Mouse (Mus musculus): ENCODE measurements around the gene Itsn1.
A peak's percentile ranks its signal among the peaks of the same experiment; 100 is the strongest.

Gene Itsn1

DNA sequence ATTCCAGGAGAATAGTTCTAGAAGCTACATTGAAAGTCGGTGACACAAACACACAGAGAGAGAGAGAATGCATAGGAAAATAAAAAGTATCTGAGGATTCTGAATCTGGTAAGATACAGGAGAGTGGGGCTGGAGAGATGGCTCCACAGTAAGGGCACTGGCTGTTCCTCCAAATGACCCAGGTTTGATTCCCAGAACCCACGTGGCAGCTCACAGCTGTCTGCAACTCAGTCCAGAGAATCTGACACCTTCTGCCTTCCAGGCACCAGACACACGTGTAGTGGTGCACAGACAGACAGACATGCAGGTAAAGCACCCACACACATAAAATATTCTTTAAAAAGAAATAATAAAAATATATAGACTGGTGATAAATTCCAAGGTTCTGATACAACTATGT, 144.6 kb downstream of the Itsn1 start:
- DNase-seq (ENCODE audit: low read depth), result no peak

DNA sequence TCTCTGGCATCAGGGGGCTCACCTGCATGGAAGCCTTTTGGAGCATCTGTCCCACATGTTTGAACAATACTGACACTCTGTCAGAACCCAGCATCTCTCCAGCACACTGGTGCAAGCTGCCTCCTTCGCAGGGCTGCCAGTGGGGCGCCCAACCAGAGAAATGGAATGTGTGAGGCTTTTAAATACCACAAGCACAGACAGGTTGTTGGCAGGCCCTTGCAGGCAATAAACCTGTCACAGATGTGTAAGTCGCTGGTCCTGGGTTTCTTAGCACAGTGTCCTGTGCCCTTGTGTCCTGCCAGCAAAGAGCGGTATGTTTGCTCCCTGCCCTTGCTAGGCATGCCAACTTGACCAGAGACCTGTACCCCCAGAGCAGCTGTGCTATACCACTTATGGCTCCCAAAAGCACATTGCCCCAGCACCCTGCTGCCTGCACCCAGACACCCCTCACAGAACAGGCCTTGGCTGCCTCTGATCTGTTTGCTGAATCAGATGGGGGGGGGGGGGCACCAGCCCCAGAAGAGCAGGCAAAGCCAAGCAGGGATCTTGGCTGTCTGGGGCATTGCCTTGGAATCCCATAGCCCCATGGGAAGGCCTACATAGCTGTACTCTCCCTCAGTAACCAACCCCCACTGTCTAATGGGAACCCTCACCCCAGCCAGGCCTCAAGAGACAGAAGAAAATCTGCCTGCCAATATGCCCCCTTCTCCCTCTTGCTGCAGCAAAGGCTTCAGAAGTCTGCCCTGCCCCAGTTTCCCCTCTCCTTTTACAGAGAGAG, 146.7 kb downstream of the Itsn1 start:
- no peak for DNase-seq (ENCODE audit: low read depth)

DNA sequence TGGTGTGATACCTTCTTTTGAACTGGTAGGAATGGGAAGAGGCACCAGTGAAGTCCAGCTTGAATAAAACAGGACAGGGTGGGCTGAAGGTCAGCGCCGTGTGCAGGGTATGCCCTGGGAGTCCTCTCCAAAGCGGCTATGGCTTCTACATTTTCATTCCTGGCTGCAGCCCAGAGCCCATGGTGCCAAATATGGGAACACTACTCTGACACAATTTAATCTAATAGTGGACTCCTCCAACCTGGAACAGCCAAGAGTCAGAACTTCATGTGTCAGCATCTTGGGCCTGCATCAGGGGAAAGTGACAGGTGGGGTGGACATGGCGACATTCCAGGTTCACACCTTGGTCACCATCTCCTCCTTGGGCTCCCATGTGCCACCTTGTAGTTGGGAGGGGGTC, 147.4 kb downstream of the Itsn1 start:
- DNase-seq (ENCODE audit: low read depth), result no peak

DNA sequence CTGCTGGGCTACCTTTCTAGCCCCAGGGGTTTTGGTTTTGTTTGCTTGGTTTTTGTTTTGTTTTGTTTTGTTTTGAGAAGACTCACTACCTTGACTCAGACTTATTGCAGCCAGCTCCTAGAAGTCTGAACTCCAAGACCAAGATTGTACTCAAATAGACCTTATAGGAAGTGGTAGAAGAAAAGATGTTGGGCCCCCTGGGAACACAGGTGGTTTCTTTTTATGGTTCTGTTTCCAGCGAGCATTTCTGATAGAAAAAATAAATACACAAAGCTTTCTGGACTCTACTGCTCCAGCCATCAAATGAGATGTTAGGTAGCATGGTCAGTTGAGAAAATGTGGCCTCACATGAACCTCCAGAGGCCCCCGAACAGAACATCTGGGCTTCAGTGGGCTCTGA, 150.0 kb downstream of the Itsn1 start:
- DNase-seq (ENCODE audit: low read depth), result no peak

DNA sequence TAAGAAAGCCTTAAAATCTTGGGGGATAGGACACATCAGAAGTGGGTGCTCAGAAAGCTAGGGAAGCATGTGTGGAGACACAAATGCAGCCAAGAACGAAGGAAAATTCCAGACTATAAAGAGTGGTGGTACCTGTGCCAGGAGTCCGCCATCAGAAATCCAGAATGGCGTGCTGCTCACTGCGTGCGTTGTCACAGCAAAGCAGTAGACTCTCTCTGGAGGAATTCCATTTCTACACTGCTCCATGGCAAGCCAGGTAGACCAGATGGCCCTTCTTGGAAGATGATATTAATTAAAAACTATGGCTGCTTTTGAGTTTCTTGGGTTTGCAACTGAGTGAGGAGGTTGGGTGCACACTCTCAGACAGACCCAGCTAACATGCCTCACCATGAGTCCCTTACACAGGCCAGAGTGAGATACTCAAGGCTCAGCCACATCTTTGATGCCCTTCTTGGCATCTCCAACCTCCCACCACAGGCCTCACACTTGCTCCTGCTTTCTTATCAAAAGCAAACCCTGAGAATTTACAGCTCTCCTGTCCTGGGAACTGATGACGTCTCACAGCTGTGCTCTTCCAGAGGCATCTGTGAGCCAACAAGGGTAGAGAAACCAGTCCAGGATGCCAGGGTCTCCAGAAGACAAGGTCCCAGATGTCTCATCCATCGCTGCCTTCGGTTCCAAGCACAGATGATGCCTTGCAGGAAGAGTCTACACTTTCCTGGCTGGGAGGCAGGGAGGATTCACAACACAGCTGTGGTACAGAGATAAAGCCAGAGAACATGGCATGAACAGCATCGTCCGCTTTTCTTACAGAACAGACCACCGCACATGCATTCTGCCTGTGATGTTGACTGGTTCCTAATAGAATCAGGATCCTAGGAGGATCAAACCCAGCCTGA, 152.0 kb downstream of the Itsn1 start:
- no peak for DNase-seq (ENCODE audit: low read depth)

DNA sequence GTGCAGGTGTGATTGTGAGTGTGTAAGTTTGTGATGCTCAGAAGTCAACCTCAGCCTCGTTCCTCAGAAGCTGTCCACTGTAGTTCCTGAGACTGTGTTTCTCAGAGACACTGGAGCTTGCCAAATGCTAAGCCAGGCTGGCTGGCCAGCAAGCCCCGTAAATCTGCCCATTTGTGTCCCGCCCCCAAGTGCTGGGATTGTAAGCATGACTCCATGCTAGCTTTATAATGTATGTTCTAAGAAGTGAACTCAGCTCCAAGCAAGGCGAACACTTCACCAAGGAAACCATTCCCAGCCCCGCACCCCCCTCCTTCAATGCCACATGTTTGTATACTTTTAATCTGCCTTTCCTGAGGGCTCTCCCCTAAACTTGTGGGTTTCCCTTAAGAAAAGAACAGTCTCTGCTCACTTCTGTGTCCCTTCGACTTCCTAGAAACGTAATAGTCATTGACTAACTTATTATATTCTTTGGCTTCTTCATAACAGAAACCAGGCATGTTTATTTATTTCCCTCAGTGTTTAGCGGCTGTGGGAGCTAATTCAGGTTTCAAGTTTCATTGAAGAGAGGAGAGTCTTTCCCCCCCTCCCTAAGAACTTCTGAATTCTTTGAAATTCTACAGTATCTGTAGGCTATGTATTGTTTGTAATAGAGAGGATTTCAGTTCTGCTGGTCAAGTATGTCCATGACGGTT, 153.2 kb downstream of the Itsn1 start:
- no peak for DNase-seq (ENCODE audit: low read depth)

DNA sequence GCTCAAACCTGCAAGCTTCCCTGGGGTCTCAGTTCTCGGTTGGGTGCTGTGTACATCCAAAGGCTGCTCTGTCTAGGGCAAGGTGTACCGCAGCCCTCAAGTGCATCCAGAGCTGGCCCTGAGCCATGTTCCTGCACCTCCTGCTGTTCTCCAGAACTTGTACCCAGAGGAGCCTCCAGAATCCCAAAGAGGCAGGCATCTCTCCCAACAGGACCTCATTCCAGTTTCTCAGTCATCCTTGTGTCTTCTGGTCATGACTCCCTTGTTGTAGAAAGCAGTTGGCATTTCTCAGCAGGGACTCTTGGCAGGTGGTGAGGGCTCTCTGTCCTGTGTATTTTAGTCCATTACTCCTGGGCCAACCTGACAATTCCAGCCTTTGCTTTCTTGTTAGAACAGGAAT, 154.6 kb downstream of the Itsn1 start:
- DNase-seq (ENCODE audit: low read depth), result no peak

DNA sequence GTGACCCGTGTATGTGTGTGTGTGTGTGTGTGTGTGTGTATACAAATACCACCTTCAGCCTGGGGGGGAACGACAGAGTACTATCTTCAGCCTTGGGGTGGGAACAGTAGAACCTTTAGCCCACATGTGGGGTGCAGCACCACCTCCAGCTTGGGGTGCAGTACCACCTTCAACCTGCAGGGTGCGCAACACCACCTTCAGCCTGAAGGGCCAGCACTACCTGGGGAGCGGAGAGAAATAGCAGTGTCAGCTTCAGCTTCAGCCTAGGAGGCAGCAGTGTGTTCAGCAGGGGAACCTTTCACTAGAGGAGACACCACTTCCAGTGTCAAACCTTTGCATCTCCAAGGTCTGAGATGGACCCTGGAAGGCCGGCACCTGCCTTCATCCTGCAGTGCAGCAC, 155.1 kb downstream of the Itsn1 start:
- DNase-seq (ENCODE audit: low read depth), result peak; percentile 40

DNA sequence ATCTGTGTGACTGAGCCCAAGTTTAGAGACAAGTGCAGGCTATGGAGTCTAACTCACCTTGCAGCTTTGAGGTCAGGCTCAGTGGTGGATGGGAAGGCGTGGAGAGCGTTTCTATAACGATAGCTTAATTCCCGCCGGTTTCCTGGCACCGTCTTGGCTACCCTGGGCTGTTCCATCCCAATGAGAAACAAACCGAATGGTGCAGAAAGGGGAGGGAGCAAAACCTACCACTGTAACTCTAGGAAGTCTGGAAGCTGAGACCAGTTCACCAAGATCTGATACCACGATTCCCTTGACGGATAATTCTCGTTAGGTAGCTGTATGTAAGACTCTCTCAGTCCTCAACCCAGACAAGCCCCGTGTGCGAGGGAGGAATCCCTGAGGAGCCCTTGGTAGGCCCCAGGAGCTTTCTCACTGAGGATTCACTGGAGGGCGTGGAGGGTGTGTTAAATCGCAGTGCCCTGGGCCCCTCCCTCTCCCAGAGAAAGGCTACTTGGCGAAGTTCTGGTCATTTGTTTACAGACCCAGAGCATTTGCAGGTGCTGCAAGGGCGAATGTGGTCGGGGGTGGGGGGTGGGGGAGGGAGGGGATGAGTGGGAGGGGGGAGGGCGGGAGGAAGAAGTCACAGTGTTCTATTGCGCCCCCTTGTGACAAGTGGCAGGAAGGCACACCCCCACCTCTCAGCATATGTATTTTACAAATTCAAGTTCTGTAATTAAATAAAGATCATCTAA, 156.5 kb downstream of the Itsn1 start:
- DNase-seq (ENCODE audit: low read depth), result peak; percentile 31

DNA sequence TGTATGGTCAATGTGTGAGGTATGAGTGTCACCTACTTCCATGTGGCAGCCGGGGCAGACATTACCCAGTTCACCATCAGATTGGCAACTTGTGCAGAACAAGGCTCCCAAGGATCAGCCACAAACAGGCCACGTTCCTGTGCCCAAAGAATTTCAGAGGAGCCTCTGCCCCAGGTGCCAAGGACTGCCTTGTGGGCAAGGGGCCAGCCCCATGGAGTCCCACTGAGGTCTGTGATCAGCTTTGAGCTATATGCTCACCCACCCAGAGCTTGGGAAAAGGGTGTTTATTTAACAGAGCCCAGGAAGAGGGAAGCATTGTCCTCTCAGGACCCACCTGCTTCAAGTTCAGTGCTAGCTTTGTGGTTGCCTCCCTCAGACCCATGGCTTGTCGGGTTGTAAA, 159.3 kb downstream of the Itsn1 start:
- DNase-seq (ENCODE audit: low read depth), result no peak

DNA sequence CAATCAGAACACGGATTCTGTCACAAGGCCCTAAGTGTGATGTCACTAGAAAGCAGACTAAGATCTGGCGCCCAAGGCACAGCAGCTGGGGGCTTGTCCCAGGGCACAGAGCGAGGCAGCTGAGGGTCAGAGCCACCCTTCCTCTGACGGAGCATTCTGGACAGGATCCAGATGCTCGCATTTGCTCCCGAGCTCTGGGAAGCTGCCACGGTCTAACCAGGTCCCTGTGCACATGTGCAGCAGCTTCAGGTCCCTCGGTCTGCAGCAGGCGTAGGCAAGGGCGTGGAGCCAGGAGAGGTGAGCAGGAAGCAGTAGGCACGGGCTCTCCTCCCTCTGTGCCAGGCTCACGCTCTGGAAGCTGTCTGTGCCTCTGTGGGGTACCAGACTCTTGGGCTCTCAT, 160.8 kb downstream of the Itsn1 start:
- DNase-seq (ENCODE audit: low read depth), result no peak

DNA sequence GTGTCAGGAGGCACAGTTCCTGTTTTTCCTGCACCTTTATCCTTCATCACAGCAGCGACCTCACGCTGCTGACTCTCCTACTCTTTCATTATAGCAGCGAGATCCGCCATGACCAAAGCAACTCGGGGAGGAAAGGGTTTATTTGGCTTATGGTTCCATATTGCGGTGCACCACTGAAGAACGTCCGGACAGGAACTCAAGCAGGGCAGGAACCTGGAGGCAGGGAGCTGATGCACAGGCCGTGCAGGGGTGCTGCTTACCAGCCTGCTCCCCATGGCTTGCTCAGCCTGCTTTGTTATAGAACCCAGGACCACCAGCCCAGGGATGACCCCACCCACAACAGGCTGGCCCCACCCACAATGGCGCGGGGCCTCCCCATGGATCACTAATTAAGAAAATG, 162.1 kb downstream of the Itsn1 start:
- DNase-seq (ENCODE audit: low read depth), result no peak

DNA sequence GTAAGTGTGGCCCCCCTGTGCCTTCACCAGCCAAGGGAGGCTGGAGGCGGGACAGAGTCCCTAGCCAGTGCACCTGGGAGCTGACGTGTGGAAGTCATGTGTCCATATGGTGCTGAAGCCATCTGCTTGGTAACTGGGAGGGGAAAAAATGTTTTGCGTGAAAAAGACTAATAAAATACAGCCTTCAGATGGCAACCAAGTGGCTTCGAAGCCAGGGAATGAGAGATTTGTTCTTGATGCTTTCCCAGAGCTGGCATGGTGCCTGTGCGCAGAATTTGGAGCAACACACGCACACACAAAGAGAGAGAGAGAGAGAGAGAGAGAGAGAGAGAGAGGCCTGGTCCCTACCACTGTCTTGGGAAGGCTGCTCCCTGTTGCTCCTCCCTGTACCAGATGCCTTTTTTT, 167.3 kb downstream of the Itsn1 start:
- DNase-seq (ENCODE audit: low read depth), result no peak

DNA sequence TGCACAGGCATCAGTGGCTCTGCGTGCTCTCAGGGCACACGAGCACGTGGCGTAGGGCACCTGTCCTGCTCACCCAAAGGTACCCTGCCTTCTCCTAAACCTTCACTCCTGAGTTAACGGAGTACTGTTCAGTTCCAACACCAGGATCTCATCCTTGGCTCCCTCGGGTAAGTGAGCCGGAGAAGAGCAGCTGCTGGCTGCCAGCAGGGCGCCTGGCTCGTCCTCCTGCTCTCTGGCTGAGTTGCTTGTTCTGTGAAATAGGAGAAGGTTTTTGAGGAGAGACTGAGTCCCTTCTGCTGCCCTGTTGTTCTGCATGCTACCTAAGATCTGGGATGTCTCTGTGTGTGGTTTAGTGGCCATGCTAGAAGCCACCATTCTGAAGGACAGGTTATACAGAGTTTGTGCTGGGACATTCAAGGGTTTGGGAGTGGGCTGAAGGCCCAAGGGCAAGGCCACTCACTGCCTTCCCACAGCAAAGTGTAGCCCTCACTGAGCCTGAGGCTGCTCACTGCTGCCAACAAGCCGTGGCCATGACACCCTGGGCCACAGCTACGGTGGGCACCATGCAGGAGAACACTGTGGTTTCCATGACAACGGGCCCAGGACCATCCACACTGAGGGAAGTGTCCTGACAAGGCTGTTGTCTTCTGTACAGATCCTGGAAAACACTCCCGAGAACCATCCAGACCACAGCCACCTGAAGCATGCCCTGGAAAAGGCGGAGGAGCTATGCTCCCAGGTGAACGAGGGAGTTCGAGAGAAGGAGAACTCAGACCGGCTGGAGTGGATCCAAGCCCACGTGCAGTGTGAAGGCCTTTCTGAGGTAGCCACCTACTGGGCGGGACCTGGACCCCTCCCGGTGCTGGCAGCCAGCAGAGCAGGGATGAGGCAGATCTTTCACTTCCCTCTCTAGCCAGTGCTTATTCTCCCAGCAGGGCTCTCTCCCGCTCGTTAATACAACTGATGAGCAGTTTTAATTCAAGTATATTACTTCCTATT, 170.1 kb downstream of the Itsn1 start:
- no peak for DNase-seq (ENCODE audit: low read depth)

DNA sequence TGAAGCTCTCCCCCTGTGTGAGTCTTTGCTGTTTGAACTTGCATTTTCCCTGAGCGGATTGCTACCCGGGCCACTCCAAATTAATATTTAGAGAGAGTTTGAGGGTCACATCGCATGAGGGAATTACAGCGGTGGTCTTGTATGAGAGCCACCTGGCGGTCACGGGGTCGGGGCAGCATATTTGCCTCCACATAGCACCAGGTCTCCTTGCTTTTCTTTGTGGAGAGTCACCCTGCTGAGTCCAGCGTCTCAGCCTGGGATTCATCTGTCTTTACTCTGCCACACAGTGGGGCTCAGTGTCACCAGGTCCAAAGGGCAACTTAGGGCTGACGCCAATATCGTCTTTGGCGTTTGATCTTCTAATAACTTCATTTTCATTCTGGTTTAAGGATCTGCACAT, 171.2 kb downstream of the Itsn1 start:
- DNase-seq (ENCODE audit: low read depth), result no peak

DNA sequence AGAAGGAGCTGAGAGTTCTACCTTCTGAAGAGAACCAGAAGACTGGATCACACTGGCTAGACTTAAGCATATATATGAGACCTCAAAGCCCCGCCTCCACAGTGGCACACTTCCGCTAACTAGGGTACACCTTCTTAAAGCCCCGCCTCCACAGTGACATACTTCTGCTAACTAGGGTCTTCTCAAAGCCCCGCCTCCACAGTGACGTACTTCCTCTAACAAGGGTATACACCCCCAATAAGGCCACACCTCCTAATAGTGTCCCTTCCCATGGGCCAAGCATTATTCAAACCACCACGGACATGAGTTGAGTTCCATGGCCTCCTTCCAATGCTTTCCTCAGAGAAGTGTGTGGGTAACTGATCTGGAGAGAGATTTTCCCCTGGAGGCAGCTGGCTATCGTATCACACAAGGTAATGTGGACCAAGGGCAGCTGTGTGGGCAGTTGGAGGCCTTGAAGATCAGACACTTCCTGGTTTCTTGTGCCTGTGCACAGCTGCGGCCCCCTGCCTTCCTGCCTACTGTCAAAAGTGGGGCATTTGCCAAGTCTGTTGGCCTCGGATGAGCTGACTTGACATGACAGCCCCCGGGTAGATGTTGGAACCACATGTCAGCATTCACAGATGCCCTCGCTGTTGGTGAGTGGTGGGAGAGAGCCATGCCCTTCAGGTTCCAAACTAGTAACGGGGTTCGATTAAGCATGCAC, 174.9 kb downstream of the Itsn1 start:
- no peak for DNase-seq (ENCODE audit: low read depth)

DNA sequence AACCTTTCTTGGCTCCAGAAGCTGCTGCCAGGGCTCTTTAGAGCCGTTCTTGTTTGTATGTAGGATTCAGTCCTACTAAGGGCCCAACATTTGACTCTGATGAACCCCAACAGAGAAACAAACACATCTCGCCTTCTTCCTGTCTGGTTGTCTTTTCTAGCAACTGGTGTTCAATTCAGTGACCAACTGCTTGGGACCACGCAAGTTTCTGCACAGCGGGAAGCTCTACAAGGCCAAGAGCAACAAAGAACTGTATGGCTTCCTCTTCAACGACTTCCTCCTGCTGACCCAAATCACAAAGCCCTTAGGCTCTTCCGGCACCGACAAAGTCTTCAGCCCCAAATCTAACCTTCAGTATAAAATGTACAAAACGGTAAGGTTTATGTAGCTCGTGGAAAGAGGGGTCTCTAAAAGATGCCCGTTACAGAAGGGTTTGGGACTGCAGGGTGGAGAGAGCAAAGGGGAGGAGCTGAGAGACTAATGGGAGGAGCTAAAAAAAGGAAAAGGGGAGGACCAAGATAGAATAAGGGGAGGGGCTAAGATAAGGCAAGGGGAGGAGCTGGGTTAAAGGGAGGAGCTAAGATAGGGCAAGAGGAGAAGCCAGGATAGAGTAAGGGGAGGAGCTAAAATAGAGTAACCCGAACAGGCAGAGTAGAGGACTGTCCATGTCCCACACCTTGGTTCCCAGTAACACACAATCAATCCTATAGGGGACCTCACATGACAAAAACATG, 176.2 kb downstream of the Itsn1 start:
- DNase-seq (ENCODE audit: low read depth), result no peak

DNA sequence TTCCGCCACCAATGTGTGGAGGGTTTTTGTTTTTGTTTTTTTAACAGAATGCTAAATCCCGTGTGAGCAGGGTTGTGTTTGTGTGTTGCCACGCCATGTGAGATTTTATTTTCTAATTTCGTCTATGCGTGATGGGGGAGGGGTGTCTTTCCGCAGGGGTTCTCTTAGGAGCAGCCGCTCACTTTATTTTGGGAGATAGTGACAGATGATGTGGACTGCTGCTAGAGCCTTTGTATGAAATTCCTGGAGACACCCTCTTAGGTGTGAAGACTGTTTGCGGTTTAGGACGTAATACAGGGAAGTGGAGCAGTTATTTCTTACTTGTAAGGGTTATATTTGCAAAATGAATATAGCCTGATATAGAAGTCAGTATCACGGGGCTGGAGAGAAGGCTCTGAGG, 176.9 kb downstream of the Itsn1 start:
- DNase-seq (ENCODE audit: low read depth), result no peak

DNA sequence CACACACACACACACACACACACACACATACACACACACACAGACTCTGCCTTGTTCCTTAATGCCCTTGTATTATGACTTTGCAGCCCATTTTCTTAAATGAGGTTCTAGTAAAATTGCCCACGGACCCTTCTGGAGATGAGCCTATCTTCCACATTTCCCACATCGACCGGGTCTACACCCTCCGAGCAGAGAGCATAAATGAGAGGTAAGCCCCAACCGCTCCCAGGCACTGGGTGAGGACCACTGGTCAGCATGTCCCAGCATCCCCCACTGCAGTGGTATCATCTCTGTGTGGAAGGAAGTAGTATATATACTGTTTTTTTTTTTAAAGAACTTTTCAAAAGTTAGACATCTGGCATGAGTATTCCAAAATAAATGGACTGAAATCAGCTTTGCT, 177.6 kb downstream of the Itsn1 start:
- DNase-seq (ENCODE audit: low read depth), result no peak

DNA sequence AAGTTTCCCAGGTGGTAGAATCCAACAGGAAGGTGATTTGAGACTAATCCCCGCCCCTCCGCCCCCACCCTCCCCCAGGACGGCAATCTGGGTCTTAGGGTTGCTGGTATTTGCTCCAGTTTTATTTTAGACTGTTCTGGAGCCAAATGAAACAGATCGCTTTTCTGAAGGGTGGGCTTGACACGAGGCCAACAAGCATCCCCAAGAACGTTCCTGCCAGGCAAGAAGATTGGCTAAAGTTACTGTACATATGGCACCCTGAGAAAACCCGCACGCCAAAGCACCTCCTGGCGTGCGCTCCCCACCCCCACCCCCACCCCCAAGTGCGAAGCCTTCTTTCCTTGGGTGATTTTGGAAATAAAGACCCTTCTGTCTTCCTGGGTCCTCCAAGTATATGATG, 178.1 kb downstream of the Itsn1 start:
- DNase-seq (ENCODE audit: low read depth), result no peak

Measured in c-Kit-positive CD71-positive TER-119-negative erythroid progenitor cells, embryonic 14.5 days (primary cell).